Mouse (Mus musculus): ENCODE measurements at regions not wholly inside any gene's neighbourhood (a gene's known extent, or its start where the extent isn't known, plus 50 kb on each side); places are given as distances from the start of the nearest gene placed in this dataset.
"Not testable (repeated sequence)": the region's sequence is repeated elsewhere in the genome, so short reads cannot be mapped to it uniquely, and the experiment has no call there.

DNA sequence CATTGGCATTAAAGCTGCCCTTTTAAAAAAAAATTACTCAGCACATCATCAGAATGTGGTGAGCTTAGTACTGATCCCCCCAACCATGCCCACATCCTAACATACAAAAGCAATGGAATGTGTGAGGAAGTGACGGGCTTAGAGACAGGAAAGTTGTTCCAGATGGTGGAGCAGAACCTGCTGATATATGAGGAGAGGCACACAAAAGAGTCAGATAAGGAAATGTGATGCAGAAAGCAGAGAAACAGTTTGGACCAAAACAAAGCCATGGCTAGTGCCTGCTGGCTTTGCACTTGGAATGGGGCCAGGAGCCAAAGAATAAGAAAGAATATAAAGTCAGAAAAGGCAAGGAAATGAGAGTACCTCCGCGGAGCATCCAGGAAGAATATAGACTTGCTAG, 106.1 kb upstream of the Ptgfr start:
- TF ChIP-seq CTCF (IDR thresholded peaks at IDR 0.05; ENCODE audit: extremely low read depth, insufficient read depth, low read length) = no peak
- no peak for TF ChIP-seq POLR2A (IDR thresholded peaks at IDR 0.05; ENCODE audit: extremely low read depth, insufficient read depth, low read length)
- Histone ChIP-seq H3K27ac (ENCODE audit: insufficient read depth, low read length) (no peak overlapping the region), H3K4me3 (ENCODE audit: insufficient read depth, low read length) (no peak overlapping the region), H3K4me1 (ENCODE audit: control insufficient read depth, insufficient read depth, low read length) (no peaks in the 10 kb centered on the region)

DNA sequence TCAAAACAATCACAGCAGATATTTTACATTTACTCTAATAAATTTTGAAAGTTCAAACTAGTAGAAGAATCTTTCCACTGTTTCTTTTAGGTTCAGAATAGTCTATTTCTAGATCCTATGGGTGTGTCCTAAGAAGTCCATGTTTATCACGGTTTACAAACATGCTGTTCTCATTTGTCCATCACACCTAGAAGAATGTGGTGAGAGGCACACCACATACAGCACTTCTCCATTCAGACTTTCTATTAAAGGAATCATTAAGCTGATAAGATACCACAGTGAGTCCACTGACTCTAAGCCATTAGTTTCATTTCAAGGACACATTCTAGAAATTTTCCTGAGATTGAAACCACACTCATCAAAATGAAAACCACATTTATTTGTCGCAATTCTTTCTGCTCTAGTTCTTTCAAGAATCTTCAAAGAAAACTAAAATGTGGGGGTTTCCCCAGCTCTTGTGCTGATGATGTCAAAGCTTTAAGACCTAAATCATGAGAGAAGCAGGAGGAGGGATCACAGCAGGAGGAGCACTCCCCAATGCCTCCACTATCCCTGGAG, 101.1 kb upstream of the Ptgfr start:
- no peak overlapping the region for H3K4me3 ChIP-seq (ENCODE audit: insufficient read depth, low read length)
- H3K27ac ChIP-seq (ENCODE audit: insufficient read depth, low read length) = no peak overlapping the region
- TF ChIP-seq CTCF (IDR thresholded peaks at IDR 0.05; ENCODE audit: extremely low read depth, insufficient read depth, low read length) (no peak), POLR2A (IDR thresholded peaks at IDR 0.05; ENCODE audit: extremely low read depth, insufficient read depth, low read length) (no peak)
- H3K4me1 ChIP-seq (ENCODE audit: control insufficient read depth, insufficient read depth, low read length) = no peaks in the 10 kb centered on the region

GRCm38 (mm10) chr3:151931656-151932055, 94.2 kb upstream of the Ptgfr start:
- no peak for TF ChIP-seq POLR2A (IDR thresholded peaks at IDR 0.05; ENCODE audit: extremely low read depth, insufficient read depth, low read length)
- no peak for TF ChIP-seq CTCF (IDR thresholded peaks at IDR 0.05; ENCODE audit: extremely low read depth, insufficient read depth, low read length)
- H3K4me1 ChIP-seq (ENCODE audit: control insufficient read depth, insufficient read depth, low read length) = no peaks in the 10 kb centered on the region
- no peak overlapping the region for H3K27ac ChIP-seq (ENCODE audit: insufficient read depth, low read length)
- no peak overlapping the region for H3K4me3 ChIP-seq (ENCODE audit: insufficient read depth, low read length)

DNA sequence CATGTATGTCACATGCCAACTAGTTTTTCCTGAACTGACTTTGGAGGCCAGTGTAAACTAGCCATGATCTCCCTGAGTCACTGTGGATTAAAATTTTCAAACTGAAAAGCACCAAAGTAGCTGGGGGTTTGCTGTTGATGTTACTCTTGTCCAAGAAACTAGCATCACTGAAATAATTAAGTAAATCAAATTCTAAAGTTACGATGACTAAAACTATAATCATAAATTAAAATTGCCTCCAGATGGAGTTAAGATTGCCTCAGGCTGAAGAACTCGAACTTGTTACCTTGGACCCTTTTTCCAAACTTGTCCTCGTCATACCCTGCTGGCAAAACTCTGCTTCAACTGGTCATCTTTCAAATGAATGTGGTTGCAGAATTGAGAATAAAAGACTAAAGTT, 93.7 kb upstream of the Ptgfr start:
- Histone ChIP-seq H3K4me3 (ENCODE audit: insufficient read depth, low read length) (no peak overlapping the region), H3K4me1 (ENCODE audit: control insufficient read depth, insufficient read depth, low read length) (no peaks in the 10 kb centered on the region), H3K27ac (ENCODE audit: insufficient read depth, low read length) (no peak overlapping the region)
- TF ChIP-seq POLR2A (IDR thresholded peaks at IDR 0.05; ENCODE audit: extremely low read depth, insufficient read depth, low read length) (no peak), CTCF (IDR thresholded peaks at IDR 0.05; ENCODE audit: extremely low read depth, insufficient read depth, low read length) (no peak)

DNA sequence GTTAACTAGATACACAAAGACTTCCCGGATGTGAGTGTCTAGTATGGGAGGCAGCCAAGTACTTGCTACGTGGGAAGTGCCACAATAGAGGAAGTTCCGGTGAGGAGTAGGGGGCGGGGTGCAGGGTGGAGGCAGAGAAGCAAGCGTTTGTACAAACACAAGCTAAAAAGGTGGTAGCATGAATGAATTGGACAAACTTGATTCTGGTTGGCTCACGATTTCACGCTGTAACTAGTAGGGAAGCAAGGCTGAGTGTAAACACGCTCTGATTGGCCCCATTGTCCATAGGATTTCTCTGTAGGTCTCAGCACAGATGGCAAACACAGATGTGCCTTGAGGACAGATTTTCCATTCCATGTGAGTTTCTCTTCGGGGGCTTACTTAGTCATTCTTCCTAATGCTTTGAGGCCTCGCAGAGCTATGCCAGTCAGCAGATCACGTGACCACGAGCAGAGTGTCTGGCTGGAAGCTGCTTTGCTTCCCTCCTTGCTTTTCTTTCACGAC, 76.6 kb upstream of the Ptgfr start:
- TF ChIP-seq POLR2A (IDR thresholded peaks at IDR 0.05; ENCODE audit: extremely low read depth, insufficient read depth, low read length) (no peak), CTCF (IDR thresholded peaks at IDR 0.05; ENCODE audit: extremely low read depth, insufficient read depth, low read length) (no peak)
- Histone ChIP-seq H3K27ac (ENCODE audit: insufficient read depth, low read length) (no peak overlapping the region), H3K4me3 (ENCODE audit: insufficient read depth, low read length) (no peak overlapping the region), H3K4me1 (ENCODE audit: control insufficient read depth, insufficient read depth, low read length) (no peaks in the 10 kb centered on the region)

DNA sequence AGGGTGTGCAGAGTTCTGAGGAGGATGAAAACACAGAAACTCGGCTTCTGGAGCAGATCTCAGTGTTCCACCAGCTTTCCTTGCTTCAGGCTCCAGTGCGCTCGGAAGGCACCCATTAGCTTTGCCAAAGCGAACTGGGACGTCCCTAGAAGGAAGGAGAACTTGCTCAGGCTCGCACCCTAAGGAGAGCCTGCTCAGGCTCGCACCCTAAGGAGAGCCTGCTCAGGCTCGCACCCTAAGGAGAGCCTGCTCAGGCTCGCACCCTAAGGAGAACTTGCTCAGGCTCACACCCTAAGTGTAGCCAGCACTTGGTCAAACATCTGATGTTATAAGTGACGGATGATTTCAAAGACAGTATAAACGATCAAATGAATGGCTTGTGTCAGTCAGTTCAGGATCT, 74.9 kb upstream of the Ptgfr start:
- H3K4me3 ChIP-seq (ENCODE audit: insufficient read depth, low read length); H3K27ac ChIP-seq (ENCODE audit: insufficient read depth, low read length); H3K4me1 ChIP-seq (ENCODE audit: control insufficient read depth, insufficient read depth, low read length): not testable (repeated sequence)

DNA sequence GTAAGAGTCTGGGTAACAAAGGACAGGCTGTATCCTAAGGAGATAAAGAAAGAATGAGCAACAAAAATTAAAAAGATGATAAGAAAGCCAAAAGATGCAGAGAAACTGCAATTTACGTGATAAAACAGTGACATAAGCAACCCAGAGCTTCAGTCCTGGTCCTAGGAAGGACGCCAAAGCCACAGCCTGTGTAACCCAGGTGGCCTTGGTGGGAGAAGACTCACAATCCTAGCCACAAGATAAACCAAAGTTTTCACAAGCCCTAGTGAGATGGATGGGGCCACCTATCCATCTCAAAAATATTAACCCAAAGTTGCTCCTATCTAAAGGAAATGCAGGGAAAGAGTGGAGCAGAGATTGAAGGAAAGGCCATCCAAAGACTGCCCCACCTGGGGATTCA, 73.4 kb upstream of the Ptgfr start:
- Histone ChIP-seq H3K4me3 (ENCODE audit: insufficient read depth, low read length) (no peak overlapping the region), H3K27ac (ENCODE audit: insufficient read depth, low read length) (no peak overlapping the region), H3K4me1 (ENCODE audit: control insufficient read depth, insufficient read depth, low read length) (no peaks in the 10 kb centered on the region)
- TF ChIP-seq POLR2A (IDR thresholded peaks at IDR 0.05; ENCODE audit: extremely low read depth, insufficient read depth, low read length) (no peak), CTCF (IDR thresholded peaks at IDR 0.05; ENCODE audit: extremely low read depth, insufficient read depth, low read length) (no peak)

DNA sequence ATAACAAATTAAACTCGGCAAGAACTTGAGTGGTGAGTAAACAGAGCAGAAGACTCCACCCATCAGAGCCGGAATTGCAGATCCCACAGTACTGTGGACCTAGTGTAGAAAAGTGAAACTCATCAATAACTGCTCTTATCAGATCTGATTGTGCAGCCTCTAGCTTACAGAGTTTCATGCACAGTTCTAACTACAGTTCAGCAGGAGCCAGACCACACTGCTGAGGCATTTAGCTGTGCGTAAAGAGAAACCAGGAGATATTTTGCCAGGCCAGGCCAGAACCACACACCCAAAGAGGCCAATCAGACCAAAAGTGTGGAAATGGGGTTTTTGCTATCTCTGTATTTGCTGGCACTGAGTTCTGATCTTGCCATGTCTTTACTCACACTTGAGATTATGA, 71.9 kb upstream of the Ptgfr start:
- Histone ChIP-seq H3K4me1 (ENCODE audit: control insufficient read depth, insufficient read depth, low read length) (no peaks in the 10 kb centered on the region), H3K4me3 (ENCODE audit: insufficient read depth, low read length) (no peak overlapping the region), H3K27ac (ENCODE audit: insufficient read depth, low read length) (no peak overlapping the region)
- TF ChIP-seq POLR2A (IDR thresholded peaks at IDR 0.05; ENCODE audit: extremely low read depth, insufficient read depth, low read length) (no peak), CTCF (IDR thresholded peaks at IDR 0.05; ENCODE audit: extremely low read depth, insufficient read depth, low read length) (no peak)

DNA sequence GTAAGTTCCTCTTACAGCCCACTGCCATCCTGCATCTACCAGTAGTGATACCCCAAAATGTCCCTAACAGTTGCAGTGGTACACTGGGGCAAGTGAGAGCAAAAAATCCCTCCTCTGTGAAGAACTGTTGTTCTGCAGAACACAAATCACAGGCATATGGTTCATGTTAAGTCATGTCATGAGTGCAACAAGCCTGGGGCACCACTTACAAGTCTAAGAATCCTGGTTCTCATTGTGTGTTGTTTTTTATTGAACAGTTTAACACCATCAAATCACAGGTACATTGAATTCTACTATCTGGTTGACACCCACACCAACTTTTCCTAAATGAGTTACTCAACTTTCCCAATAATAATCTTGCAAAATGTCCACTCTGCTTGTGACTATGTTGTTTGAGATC, 71.5 kb upstream of the Ptgfr start:
- H3K27ac ChIP-seq (ENCODE audit: insufficient read depth, low read length) = no peak overlapping the region
- TF ChIP-seq POLR2A (IDR thresholded peaks at IDR 0.05; ENCODE audit: extremely low read depth, insufficient read depth, low read length) (no peak), CTCF (IDR thresholded peaks at IDR 0.05; ENCODE audit: extremely low read depth, insufficient read depth, low read length) (no peak)
- no peak overlapping the region for H3K4me3 ChIP-seq (ENCODE audit: insufficient read depth, low read length)
- H3K4me1 ChIP-seq (ENCODE audit: control insufficient read depth, insufficient read depth, low read length) = no peaks in the 10 kb centered on the region

DNA sequence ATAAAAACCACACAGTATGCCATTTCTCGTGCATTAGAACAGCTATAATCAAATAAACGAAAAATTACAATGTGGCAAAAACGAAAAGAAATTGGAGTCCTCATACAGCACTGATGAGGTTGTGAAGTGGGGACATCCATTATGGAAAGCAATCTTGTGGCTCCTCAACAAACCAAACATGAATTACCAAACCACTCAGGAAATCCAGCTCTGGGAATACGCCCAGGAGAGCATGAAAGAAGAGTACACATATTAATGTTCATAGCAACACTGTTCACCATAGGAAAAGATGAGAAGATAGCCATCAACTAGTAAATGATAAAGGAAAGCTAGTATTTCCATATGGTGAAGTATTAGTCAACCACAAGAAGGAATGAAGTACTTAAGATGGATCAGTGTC, 68.3 kb upstream of the Ptgfr start:
- no peaks in the 10 kb centered on the region for H3K4me1 ChIP-seq (ENCODE audit: control insufficient read depth, insufficient read depth, low read length)
- no peak overlapping the region for H3K4me3 ChIP-seq (ENCODE audit: insufficient read depth, low read length)
- no peak for TF ChIP-seq POLR2A (IDR thresholded peaks at IDR 0.05; ENCODE audit: extremely low read depth, insufficient read depth, low read length)
- TF ChIP-seq CTCF (IDR thresholded peaks at IDR 0.05; ENCODE audit: extremely low read depth, insufficient read depth, low read length) = no peak
- no peak overlapping the region for H3K27ac ChIP-seq (ENCODE audit: insufficient read depth, low read length)

GRCm38 (mm10) chr3:151903169-151903568, 65.7 kb upstream of the Ptgfr start:
- TF ChIP-seq CTCF (IDR thresholded peaks at IDR 0.05; ENCODE audit: extremely low read depth, insufficient read depth, low read length) = no peak
- TF ChIP-seq POLR2A (IDR thresholded peaks at IDR 0.05; ENCODE audit: extremely low read depth, insufficient read depth, low read length) = no peak
- Histone ChIP-seq H3K4me1 (ENCODE audit: control insufficient read depth, insufficient read depth, low read length) (no peaks in the 10 kb centered on the region), H3K4me3 (ENCODE audit: insufficient read depth, low read length) (no peak overlapping the region), H3K27ac (ENCODE audit: insufficient read depth, low read length) (no peak overlapping the region)

Data from cortical plate, adult 2 months (tissue).